Mouse (Mus musculus): ENCODE data around the gene Hoxa6. TPM values are rescaled to one million over a fixed set of nuclear protein-coding genes. Genes with fewer than 3 reads are reported as not detected.

Hoxa6 gene
- polyA plus RNA-seq, 1 experiment from 2014 or later, result 3.1 TPM

- WGBS, result 23% methylated on average over 9 of the region's 9 CpGs
- Histone ChIP-seq H3K36me3 (peaks cover 8% of the 10 kb centered on the region), H3K9ac (replicated peaks) (peak overlapping the region; percentile 100), H3K4me2 (peak overlapping the region; percentile 96), H3K4me3 (replicated peaks) (peak overlapping the region; percentile 89), H3K4me1 (replicated peaks) (peaks cover 60% of the 10 kb centered on the region), H3K9me3 (no peaks in the 10 kb centered on the region), H3K27ac (peak overlapping the region; percentile 99), H3K27me3 (peaks cover 6% of the 10 kb centered on the region)
- no peak for ATAC-seq (ENCODE audit: insufficient number of reproducible peaks, insufficient read depth, low FRiP score, low TSS enrichment, low read depth)
These were observed 10.9 kb upstream of the Hoxa6 start for GRCm38 (mm10) chr6:52219234-52219942.

- WGBS, result 5% methylated on average over 14 of the region's 14 CpGs
- Histone ChIP-seq H3K27me3 (peaks cover 6% of the 10 kb centered on the region), H3K4me2 (peak overlapping the region; percentile 96), H3K9me3 (no peaks in the 10 kb centered on the region), H3K36me3 (peaks cover 1% of the 10 kb centered on the region; the same call in 1 of the 2 replicates), H3K27ac (peak overlapping the region; percentile 99), H3K4me1 (replicated peaks) (peaks cover 65% of the 10 kb centered on the region), H3K9ac (replicated peaks) (peak overlapping the region; percentile 94), H3K4me3 (replicated peaks) (peak overlapping the region; percentile 89)
- no peak for ATAC-seq (ENCODE audit: insufficient number of reproducible peaks, insufficient read depth, low FRiP score, low TSS enrichment, low read depth)
These were observed 10.2 kb upstream of the Hoxa6 start for GRCm38 (mm10) chr6:52218643-52219215.

GRCm38 (mm10) chr6:52217895-52218642, 9.5 kb upstream of the Hoxa6 start:
- Histone ChIP-seq H3K4me1 (replicated peaks) (peaks cover 65% of the 10 kb centered on the region), H3K9ac (replicated peaks) (peak overlapping the region; percentile 94), H3K36me3 (no peaks in the 10 kb centered on the region), H3K9me3 (no peaks in the 10 kb centered on the region), H3K4me2 (peak overlapping the region; percentile 96), H3K27me3 (peaks cover 6% of the 10 kb centered on the region), H3K27ac (peak overlapping the region; percentile 99), H3K4me3 (replicated peaks) (peak overlapping the region; percentile 89)
- WGBS, result 3% methylated on average over 23 of the region's 23 CpGs
- ATAC-seq (ENCODE audit: insufficient number of reproducible peaks, insufficient read depth, low FRiP score, low TSS enrichment, low read depth), result no peak

DNA sequence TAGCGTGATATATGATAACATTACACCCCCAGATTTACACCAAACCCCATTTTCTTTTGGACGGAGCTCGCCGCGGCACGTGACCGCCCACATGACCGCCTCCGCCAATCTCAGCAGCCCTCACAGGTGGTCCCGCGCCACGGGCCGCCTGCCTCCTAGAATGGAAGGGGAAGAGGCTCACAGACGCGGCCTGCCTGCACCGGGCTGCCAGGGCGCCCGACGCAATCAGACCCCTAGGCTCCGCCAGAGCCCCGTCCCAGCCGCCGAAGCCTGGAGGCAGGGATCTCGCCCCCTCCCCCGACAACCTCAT, 8.9 kb upstream of the Hoxa6 start:
- Histone ChIP-seq H3K4me2 (peak overlapping the region; percentile 96), H3K4me3 (replicated peaks) (peak overlapping the region; percentile 89), H3K27me3 (peaks cover 6% of the 10 kb centered on the region), H3K27ac (peak overlapping the region; percentile 99), H3K9ac (replicated peaks) (peak overlapping the region; percentile 94), H3K9me3 (no peaks in the 10 kb centered on the region), H3K36me3 (no peaks in the 10 kb centered on the region), H3K4me1 (replicated peaks) (peaks cover 68% of the 10 kb centered on the region)
- under 1% methylated on average over 25 of the region's 25 CpGs for WGBS
- peak; percentile 48; the same call in 1 of the 2 replicates for ATAC-seq (ENCODE audit: insufficient number of reproducible peaks, insufficient read depth, low FRiP score, low TSS enrichment, low read depth)

DNA sequence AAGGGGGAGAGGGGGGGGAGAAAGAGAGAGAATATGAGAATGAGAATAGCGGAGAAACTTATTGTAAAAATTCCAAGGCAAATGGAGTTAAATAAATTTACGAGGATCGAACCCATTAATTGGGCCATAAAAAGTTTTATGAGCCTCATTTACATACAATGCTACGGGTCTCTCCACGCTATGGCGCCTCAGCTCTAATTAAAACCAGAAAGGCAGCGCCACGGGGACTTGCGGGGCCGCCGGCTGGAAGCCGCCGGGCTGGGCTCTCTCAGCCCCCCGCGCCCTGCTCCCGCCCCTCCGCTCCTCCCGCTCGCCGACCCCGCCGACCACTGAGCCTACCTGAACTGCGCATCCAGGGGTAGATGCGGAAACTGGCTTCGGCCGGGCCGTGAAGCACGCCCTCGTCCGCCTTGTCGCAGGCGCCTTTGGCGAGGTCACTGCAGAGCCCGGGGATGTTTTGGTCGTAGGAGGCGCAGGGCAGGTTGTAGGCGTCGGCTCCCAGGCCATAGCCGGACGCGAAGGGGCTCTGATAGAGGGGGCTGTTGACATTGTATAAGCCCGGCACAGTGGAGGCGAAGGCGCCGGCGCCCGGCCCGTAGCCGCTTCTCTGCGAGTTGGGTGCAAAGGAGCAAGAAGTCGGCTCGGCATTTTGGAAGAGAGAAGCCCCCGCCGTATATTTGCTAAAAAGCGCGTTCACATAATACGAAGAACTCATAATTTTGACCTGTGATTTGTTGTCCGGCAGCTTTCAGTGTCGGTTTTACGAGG, 8.4 kb upstream of the Hoxa6 start:
- Histone ChIP-seq H3K4me3 (replicated peaks) (peak overlapping the region; percentile 89), H3K27ac (peak overlapping the region; percentile 99), H3K36me3 (no peaks in the 10 kb centered on the region), H3K4me1 (replicated peaks) (peaks cover 68% of the 10 kb centered on the region), H3K4me2 (peak overlapping the region; percentile 96), H3K9me3 (no peaks in the 10 kb centered on the region), H3K27me3 (peaks cover 6% of the 10 kb centered on the region), H3K9ac (replicated peaks) (peak overlapping the region; percentile 94)
- no peak for ATAC-seq (ENCODE audit: insufficient number of reproducible peaks, insufficient read depth, low FRiP score, low TSS enrichment, low read depth)
- WGBS, result under 1% methylated on average over 60 of the region's 60 CpGs

DNA sequence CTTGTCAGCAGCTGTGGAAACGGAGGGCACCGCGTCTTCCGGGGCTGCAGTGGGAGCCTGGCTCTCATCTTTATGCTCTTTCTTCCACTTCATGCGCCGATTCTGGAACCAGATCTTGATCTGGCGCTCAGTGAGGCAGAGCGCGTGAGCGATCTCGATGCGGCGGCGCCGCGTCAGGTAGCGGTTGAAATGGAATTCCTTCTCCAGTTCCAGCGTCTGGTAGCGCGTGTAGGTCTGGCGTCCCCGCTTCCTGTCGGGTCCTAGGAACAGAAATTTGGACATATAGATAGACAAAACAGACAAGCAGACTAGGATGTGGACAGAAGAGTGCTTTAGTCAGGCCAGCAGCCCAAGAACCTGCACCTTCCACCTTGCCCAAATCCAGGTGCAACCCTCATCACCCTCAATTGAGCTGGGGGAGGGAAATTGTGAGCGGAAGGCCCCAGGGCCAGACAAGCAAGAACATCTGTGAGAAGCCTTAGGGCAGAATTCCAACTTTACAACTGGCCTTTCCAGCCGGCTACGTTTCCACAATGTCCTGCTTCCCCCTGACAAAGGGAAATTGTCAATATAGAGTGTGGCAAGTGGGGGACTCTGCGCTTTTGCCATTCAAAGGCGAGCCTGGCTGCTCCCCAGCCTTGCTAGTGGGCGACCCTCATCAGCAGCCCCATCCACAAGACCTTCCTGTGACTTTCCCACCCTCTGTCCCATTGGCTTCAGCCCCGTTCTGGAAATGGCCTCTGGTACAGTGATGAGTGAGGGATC, 7.4 kb upstream of the Hoxa6 start:
- peak overlapping the region; percentile 96 for H3K4me2 ChIP-seq
- peaks cover 67% of the 10 kb centered on the region for H3K4me1 ChIP-seq (replicated peaks)
- peak overlapping the region; percentile 99 for H3K27ac ChIP-seq
- H3K9ac ChIP-seq (replicated peaks), result peak overlapping the region; percentile 94
- peak overlapping the region; percentile 89 for H3K4me3 ChIP-seq (replicated peaks)
- H3K36me3 ChIP-seq, result no peaks in the 10 kb centered on the region
- 1% methylated on average over 30 of the region's 30 CpGs for WGBS
- H3K9me3 ChIP-seq, result no peaks in the 10 kb centered on the region
- H3K27me3 ChIP-seq, result peaks cover 6% of the 10 kb centered on the region
- no peak for ATAC-seq (ENCODE audit: insufficient number of reproducible peaks, insufficient read depth, low FRiP score, low TSS enrichment, low read depth)

DNA sequence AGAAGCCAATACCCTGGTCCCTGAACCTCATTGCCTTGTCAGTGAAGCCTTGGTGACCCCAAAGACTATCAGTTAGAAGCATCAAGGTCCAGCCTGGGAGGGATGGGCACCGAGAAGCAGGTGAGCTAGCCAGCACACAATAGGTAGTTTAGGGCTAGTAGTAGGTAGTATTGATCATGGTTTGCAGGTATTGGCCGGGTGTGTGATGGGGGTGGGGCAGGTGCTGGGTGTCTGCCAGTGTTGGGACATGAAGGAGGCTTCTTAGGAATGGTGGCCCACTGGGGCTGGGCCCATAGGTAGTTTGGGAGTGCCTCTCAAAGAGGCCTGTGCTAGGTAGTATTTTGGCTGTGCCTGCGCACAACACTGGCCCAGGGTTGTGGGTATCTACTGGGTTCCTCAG, 6.5 kb upstream of the Hoxa6 start:
- WGBS, result 33% methylated on average over 3 of the region's 3 CpGs
- no peak for ATAC-seq (ENCODE audit: insufficient number of reproducible peaks, insufficient read depth, low FRiP score, low TSS enrichment, low read depth)
- H3K4me3 ChIP-seq (replicated peaks), result peak overlapping the region; percentile 89
- H3K36me3 ChIP-seq, result no peaks in the 10 kb centered on the region
- H3K27ac ChIP-seq, result no peak overlapping the region
- peak overlapping the region; percentile 96 for H3K4me2 ChIP-seq
- peaks cover 6% of the 10 kb centered on the region for H3K27me3 ChIP-seq
- H3K9me3 ChIP-seq, result no peaks in the 10 kb centered on the region
- H3K4me1 ChIP-seq (replicated peaks), result peaks cover 65% of the 10 kb centered on the region
- 0 out of 2 replicates have a peak overlapping the region, but pooled peaks have one; percentile 14 for H3K9ac ChIP-seq (replicated peaks)

DNA sequence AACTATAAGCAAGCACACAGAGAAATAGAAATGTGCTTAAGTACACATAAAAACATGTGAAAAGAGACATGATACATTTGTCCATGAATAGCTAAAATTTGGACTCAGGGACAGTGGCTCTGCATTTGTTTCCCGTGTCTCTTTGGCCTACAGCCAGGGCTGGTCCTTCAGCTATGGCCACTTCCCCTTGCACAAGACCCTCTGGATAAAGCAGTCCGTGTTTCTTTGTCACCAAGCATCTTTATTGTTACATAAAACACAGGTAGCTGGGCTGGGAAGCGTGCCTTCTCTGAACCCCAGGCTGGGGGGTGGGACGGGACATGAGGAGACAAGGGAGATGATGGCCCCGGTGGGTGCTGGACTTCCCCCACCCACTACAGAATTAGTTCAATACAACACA, 5.7 kb upstream of the Hoxa6 start:
- ATAC-seq (ENCODE audit: insufficient number of reproducible peaks, insufficient read depth, low FRiP score, low TSS enrichment, low read depth), result no peak
- 26% methylated on average over 5 of the region's 5 CpGs for WGBS
- no peak overlapping the region; the same call in 1 of the 2 replicates for H3K9ac ChIP-seq (replicated peaks)
- H3K4me3 ChIP-seq (replicated peaks), result 0 out of 2 replicates have a peak overlapping the region, but pooled peaks have one; percentile 79
- H3K27ac ChIP-seq, result no peak overlapping the region
- H3K9me3 ChIP-seq, result no peaks in the 10 kb centered on the region
- peaks cover 66% of the 10 kb centered on the region for H3K4me1 ChIP-seq (replicated peaks)
- no peaks in the 10 kb centered on the region for H3K36me3 ChIP-seq
- H3K27me3 ChIP-seq, result peaks cover 13% of the 10 kb centered on the region
- H3K4me2 ChIP-seq, result peak overlapping the region; percentile 96

GRCm38 (mm10) chr6:52213119-52213986, 4.8 kb upstream of the Hoxa6 start, which contains the start of the genes Hoxa3 and Gm28308:
Gene Hoxa3, minus strand, starts transcription at chr6:52213336.
Gene Gm28308, minus strand, starts transcription at chr6:52213339.
- ATAC-seq (ENCODE audit: insufficient number of reproducible peaks, insufficient read depth, low FRiP score, low TSS enrichment, low read depth), result no peak
- Histone ChIP-seq H3K4me1 (replicated peaks) (peaks cover 66% of the 10 kb centered on the region), H3K36me3 (no peaks in the 10 kb centered on the region), H3K4me2 (peak within 1 kb of the TSS; percentile 96), H3K27ac (peak within 1 kb of the TSS; percentile 98), H3K4me3 (replicated peaks) (peak within 1 kb of the TSS; percentile 79), H3K27me3 (peaks cover 16% of the 10 kb centered on the region), H3K9me3 (no peaks in the 10 kb centered on the region), H3K9ac (replicated peaks) (peak within 1 kb of the TSS; percentile 94)
- 2% methylated on average over 38 of the region's 38 CpGs for WGBS
